ENCODE assay signal across 13 mouse cellular contexts in the genomic region with DNA sequence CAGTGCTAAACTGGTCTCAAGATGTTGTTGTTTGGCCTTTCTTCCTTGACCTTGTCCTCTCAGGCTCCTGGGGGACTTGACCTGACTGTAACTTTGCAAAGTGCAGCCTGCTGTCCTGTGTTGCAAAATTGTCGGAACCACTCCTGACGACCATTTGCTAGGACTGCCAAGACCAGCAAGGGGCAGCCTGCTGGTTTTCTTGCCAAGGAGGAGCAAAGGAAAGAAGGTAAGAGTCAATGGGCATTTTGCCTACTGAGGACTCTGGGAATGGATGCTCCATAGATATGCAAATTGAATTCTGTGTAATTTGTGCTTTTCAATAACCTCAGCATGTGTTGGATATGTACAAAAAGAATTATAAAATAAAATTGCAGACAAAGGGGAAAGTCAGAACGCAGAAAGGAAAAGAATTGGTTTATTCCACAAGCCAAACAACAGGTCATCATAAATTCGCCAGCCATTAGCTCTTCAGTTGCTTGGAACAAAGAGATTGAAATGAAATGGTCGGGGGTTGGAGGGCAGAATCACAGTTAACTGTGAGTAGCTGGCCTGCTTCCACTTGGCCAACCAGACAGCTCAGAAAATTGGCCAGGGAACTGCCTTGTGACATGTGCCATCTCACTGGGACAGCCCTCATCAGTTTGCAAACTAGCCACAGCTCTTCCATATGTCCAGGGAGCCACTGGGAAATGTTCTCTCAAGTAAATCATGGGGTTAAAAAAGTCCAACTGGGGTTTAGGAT.
DNase-seq lines count a peak whose midpoint lies in the region; ATAC-seq and TF ChIP-seq lines count a peak whose summit lies in the region.
"Had no signal": no experiment of that assay in that cellular context is flagged by ENCODE, and none has a peak within 500 bp of the region (broad histone marks: within the 10 kb centered on the region; RNA-seq: fewer than 3 reads in every experiment).

No protein-coding gene starts in this region.

- no peak for TF ChIP-seq CTCF in left cerebral cortex, adult 2 months (IDR thresholded peaks at IDR 0.05)

- no peak overlapping the region for H3K9ac ChIP-seq in hindbrain, embryonic 14.5 days

- H3K27me3 ChIP-seq in hindbrain, embryonic 14.5 days (ENCODE audit: control insufficient read depth, insufficient read depth, low read length) = no peaks in the 10 kb centered on the region
- no peaks in the 10 kb centered on the region for H3K27me3 ChIP-seq in hindbrain, embryonic 10.5 days (ENCODE audit: insufficient read depth, poor library complexity, severe bottlenecking)

- no peaks in the 10 kb centered on the region for H3K36me3 ChIP-seq in hindbrain, embryonic 14.5 days (replicated peaks; ENCODE audit: control insufficient read depth, insufficient read depth)
- no peaks in the 10 kb centered on the region for H3K36me3 ChIP-seq in hindbrain, embryonic 10.5 days

- DNase-seq in hindbrain, embryonic 14.5 days (ENCODE audit: low spot score) = peak; percentile 61
- no peak for DNase-seq in hindbrain, embryonic 10.5 days (ENCODE audit: low spot score)
- peak; percentile 6 for DNase-seq in right cerebral cortex, postnatal 4 days
- no peak for DNase-seq in right cerebral cortex, adult 18-20 months
- peak; percentile 2 for DNase-seq in cerebellum, adult 8-10 months
- DNase-seq in skeletal muscle tissue, adult 2 months (ENCODE audit: low read depth, low spot score) = peak; percentile 10
- no peak for DNase-seq in embryo, embryonic 9.5 days (ENCODE audit: extremely low spot score)
- DNase-seq in left cerebral cortex, adult 2 months (ENCODE audit: extremely low spot score in 1 of 2, low spot score in 2 of 2) = no peak
- DNase-seq: embryo, embryonic 11 days; liver; thymus, postnatal 4 days had no signal

- H3K27ac ChIP-seq in hindbrain, embryonic 14.5 days = no peak overlapping the region
- no peak overlapping the region for H3K27ac ChIP-seq in hindbrain, embryonic 10.5 days
- H3K27ac ChIP-seq in left cerebral cortex, adult 2 months = no peak overlapping the region
- H3K27ac ChIP-seq: macrophage had no signal

- WGBS in hindbrain, embryonic 14.5 days = 53% methylated on average over 5 of the region's 5 CpGs
- 66% methylated on average over 5 of the region's 5 CpGs for WGBS in hindbrain, embryonic 10.5 days

- peak; percentile 87 for ATAC-seq in hindbrain, embryonic 14.5 days (ENCODE audit: low FRiP score)
- ATAC-seq: intestine, postnatal 0 days had no signal

- no peak overlapping the region for H3K4me3 ChIP-seq in hindbrain, embryonic 14.5 days (replicated peaks; ENCODE audit: low read length)
- no peak overlapping the region for H3K4me3 ChIP-seq in hindbrain, embryonic 10.5 days
- no peak overlapping the region for H3K4me3 ChIP-seq in left cerebral cortex, adult 2 months

- H3K4me1 ChIP-seq in hindbrain, embryonic 14.5 days (replicated peaks; ENCODE audit: control insufficient read depth, insufficient read depth, low read length) = no peaks in the 10 kb centered on the region
- H3K4me1 ChIP-seq in hindbrain, embryonic 10.5 days (replicated peaks) = no peaks in the 10 kb centered on the region

- H3K9me3 ChIP-seq in hindbrain, embryonic 14.5 days (ENCODE audit: control insufficient read depth, low read length) = no peaks in the 10 kb centered on the region
- no peaks in the 10 kb centered on the region for H3K9me3 ChIP-seq in hindbrain, embryonic 10.5 days

- intact Hi-C loops in left cerebral cortex, adult 2 months (cut with DNase I) = no loop called here

- no peak overlapping the region for H3K4me2 ChIP-seq in hindbrain, embryonic 14.5 days (replicated peaks)

Comparison
In these comparisons a context has a peak if more than half of its experiments do, and no peak if none do; other contexts are left out.
1. DNase-seq: peak in hindbrain, embryonic 14.5 days (single experiment), right cerebral cortex, postnatal 4 days (single experiment), cerebellum, adult 8-10 months (single experiment) and skeletal muscle tissue, adult 2 months (single experiment); none in hindbrain, embryonic 10.5 days (single experiment), right cerebral cortex, adult 18-20 months (single experiment), embryo, embryonic 9.5 days (single experiment) and left cerebral cortex, adult 2 months (0 of 2).